Mouse (Mus musculus) spleen, postnatal 14 days (tissue): ENCODE data around the gene Pip5k1b.
"Not testable (repeated sequence)": the region's sequence is repeated elsewhere in the genome, so short reads cannot be mapped to it uniquely, and the experiment has no call there.

Experiments
- DNase-seq, 2 experiments: peaks; one replicate each; pipeline ENCODE4 v3.0.0; 2021 to 2022; ENCODE audit warnings: low spot score in 2 of 2

Gene Pip5k1b

DNA sequence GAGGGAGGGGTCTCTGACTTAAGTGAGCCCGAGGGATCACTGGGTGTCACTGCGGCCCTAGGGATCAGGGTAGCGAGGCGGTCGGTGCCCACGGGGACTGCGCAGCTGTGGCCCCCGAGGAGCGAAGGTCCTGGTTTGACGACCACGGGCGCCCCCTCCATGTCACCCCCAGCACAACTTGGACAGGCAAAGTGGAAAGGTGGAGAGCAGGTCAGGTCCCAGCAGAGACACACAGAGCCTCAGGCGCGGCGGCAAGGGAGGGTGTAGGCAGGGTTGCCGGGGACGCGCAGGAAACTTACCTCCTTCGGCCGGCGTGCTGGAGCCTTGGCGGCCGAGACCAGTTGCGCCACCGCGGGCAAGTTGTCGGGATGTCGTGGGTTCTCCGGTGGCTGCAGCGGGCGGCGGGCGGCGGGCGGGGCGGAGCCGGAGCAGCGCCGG lies at the start of gene Pip5k1b:
Gene Pip5k1b (minus strand): TSS at position 407 of the 438 bp plus-strand sequence.
- peak; percentile 51 to 63 for DNase-seq

DNA sequence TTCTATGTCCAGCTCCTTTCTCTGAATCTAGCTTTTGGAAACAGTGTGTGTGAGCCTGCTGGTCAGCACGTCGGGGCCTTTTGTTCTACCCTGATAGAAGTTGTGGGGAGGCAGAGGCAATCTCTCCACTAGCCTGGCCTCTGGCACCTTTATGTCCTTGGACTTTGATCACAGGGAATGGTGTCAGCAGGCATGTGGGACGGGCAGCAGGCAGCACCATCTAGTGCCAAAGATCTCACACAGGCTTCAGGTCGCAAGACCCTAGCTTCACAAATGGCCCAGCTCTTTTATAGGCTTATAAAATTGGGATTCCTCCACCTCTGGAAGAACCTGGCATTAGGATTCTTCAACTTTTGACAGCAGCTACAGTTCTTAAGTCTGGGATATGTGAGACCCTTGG lies 48.4 kb upstream of the Pip5k1b start:
- DNase-seq: no peak

GRCm38 (mm10) chr19:24603431-24603830 lies 47.8 kb upstream of the Pip5k1b start:
- DNase-seq: no peak

- DNase-seq: no peak
These were observed 31.1 kb upstream of the Pip5k1b start for GRCm38 (mm10) chr19:24586726-24587125.

- DNase-seq: no peak
These were observed 29.5 kb upstream of the Pip5k1b start for GRCm38 (mm10) chr19:24585171-24585570.

GRCm38 (mm10) chr19:24583956-24584355 lies 28.3 kb upstream of the Pip5k1b start:
- no peak for DNase-seq

GRCm38 (mm10) chr19:24576125-24576524 lies 20.5 kb upstream of the Pip5k1b start:
- DNase-seq: no peak

GRCm38 (mm10) chr19:24571756-24572181 lies 16.1 kb upstream of the Pip5k1b start:
- no peak for DNase-seq

DNA sequence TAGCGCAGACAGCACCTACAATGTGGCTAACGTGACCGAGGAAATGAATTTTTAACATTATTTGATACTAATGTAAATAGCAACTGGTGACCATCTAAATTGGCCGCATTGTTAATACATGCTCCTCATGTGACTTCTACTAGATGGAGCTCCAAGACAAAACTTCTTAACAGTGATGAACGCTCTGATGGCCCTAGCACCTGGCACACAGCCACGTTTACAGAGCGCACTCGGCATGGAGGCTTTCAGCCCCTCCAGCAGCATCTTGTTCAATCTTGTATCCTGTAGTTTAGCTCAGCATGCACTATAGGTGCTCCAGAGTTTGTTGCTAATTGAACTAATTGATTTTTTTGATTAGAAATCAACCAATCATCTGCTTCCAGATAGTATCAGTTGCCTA lies 15.3 kb upstream of the Pip5k1b start:
- DNase-seq: no peak

DNA sequence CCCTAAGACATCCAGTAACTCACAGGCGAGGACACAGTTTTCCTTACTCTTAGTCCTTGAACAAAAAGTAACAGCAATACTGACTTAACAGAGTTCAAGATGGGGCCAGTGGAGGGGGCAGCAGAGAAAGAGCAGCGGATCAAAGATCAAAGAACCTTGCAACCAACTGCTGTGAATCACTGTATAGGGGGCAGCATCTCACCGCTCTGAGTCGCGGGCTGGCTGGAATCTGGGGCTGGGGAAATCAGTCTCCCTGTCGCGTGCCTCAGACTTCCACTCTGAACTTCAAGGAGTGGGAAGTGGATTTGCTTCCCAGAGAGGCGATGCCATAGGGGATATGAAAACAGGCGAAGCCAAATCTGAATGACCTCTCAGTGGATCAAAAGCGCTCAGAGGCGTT lies 1.8 kb upstream of the Pip5k1b start:
- DNase-seq: no peak

DNA sequence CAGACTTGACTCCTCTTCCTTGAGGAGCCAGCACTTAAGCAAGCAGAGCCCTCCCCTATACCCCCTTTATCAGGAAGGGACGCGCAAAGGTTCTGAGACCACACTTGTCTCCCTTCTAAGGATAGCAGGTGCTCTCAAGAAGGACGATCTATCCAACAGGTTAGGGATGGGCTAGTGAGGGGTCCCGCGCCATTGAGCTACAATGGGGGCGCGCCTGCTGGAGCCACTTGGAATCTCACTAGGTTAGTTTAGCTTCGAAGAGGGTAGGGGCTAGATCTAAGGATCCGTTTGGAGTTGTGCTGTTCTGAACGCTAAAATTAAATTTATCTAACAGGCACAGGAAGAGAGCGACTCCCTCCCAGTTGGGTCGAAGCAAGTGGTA lies 904 bp upstream of the Pip5k1b start:
- DNase-seq: no peak

GRCm38 (mm10) chr19:24555904-24556584 lies 372 bp upstream of the Pip5k1b start:
- DNase-seq: peak; percentile 69 to 70

- DNase-seq: no peak
These were observed 684 bp downstream of the Pip5k1b start for GRCm38 (mm10) chr19:24554911-24555465.

GRCm38 (mm10) chr19:24554425-24554824 lies 1.2 kb downstream of the Pip5k1b start:
- no peak for DNase-seq

DNA sequence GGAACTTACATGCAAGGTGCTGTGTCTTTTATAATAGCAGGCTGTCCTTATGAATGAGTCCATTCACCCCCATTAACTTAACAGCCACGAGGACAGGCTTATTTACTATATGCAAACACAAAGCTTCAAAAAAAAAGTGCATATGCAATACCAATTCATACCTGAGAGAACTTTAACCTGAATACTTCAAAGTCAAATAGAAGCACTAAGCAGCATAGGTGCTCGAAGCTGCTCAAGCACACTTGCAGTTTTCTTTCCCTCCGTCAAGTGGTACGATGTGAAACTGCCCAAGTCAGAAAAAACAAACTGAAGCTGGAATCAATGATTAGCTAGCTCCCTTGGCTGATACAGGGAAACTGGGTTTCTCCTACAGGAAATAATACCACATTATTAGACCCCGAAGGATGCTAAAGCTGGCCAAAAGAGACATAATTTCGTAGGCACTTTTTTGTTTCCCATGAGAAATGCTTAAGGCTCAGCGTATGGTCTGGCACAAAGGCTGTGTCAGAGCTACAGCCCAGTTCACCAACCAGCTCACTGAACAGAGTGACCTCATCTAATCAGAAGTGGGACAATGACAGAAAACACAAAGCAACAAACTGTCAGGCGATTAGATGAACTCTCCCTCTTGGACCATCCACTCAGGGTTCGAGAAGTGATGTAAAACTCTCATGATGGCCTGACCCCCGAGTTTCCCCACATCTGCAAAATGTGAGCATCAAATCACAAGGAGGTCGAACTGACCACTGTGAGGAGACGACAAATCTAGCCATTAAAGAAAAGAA lies 2.2 kb downstream of the Pip5k1b start:
- DNase-seq: no peak

DNA sequence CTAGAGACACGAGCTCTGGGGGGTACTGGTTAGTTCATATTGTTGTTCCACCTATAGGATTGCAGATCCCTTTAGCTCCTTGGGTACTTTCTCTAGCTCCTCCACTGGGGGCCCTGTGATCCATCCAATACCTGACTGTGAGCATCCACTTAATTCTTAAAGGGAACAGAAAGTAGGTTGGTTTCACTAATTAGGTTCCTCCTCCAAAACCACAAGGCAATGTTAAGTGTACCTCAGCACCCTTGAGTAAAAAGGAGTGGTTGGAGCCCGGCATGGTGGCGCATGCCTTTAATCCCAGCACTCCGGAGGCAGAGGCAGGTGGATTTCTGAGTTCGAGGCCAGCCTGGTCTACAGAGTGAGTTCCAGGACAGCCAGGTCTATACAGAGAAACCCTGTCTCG lies 3.0 kb downstream of the Pip5k1b start:
- DNase-seq: not testable (repeated sequence)

- DNase-seq: no peak
These were observed 4.3 kb downstream of the Pip5k1b start for GRCm38 (mm10) chr19:24551196-24551954.

- no peak for DNase-seq
These were observed 4.9 kb downstream of the Pip5k1b start for GRCm38 (mm10) chr19:24550778-24551177.

- no peak for DNase-seq
These were observed 5.7 kb downstream of the Pip5k1b start for GRCm38 (mm10) chr19:24550016-24550415.

GRCm38 (mm10) chr19:24548337-24548736 lies 7.3 kb downstream of the Pip5k1b start:
- no peak for DNase-seq

DNA sequence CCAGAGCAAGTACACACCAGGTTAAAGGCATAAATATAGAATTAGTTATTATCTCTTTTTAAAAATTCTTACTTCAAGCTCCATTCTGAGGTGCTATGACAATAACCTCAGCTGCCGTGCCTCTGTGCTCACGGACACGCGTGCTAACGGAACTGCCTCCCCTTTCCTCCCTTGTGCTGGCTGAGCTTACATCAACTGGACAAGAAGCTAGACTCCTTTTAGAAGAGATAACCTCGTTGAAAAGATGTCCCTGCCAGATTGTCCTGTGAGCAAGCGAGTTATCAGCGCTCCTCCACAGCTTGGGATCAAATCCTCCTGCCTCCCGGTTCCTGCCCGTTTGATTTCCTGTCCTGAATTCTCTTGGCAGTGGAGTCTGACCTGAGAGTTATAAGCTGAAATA lies 9.5 kb downstream of the Pip5k1b start:
- DNase-seq: no peak
